Mouse (Mus musculus) c-Kit-positive CD71-positive TER-119-positive erythroid progenitor cells, embryonic 14.5 days (primary cell): ENCODE data around the gene Olfr92.

Source experiments
- DNase-seq: peaks from one replicate; pipeline ENCODE4 v3.0.0-alpha.2; 2013; ENCODE audit warnings: low spot score

Gene Olfr92

DNA sequence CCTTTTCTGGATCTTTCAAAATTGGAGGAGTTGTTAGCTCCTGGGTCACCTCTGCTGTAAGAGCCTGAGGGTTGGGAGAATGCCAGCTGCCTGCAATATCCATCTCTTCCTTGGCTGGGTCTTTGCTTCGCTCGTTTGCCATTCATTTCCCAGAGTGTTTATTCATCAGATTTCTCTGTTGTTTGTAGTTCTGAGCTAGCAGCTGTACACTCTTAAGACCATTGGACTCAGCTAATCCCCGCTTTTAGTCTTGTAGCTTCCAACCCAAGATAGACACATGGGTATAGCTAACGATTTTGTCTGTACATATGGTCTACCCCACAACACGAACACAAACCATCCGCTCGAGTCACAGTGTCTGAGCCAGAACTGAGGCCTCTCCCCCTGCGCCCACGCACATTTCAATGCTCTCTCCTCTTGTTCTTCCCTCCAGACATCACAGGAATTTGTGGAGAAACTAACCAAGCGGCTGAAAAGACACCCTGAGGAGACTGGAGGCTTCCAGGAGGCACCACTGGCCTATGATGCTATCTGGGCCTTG is 57.7 kb downstream of the Olfr92 start:
- no peak for DNase-seq

DNA sequence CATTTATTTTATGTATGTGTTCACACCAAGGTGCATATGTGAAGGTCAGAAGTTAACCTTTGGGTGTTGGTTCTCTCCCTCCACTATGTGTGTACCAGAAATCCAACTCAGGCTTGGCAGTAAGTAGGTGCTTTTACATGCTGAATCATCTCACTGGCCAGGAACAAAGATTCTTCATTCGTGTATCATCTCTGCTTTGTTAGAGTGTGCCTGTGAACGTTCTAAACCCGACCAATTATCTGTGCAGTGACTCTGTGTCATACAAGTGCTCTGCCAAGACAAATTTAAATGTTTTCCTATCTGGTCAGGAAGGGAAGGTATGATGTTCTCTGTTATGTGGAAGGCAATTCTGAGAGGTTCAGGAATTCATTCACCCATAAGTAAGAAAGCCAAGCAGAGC is 58.5 kb downstream of the Olfr92 start:
- DNase-seq: no peak
